Mouse (Mus musculus) limb, embryonic 11.5 days (tissue): ENCODE data around the gene Dpp6. TPM values are rescaled to one million over a fixed set of nuclear protein-coding genes. Genes with fewer than 3 reads are reported as not detected.

Experiments used
- ATAC-seq: fragments of 200-750 bp; cut with Nextera tagmentation; 2 replicates; pipeline ENCODE4 v1.8.0; 2017; ENCODE audit warnings: low read depth; ENCODE audit not compliant: insufficient number of reproducible peaks, low FRiP score, low TSS enrichment
- DNase-seq: peaks from one replicate; pipeline ENCODE4 v3.0.0-alpha.2; 2015; ENCODE audit warnings: low spot score
- H3K27ac ChIP-seq: fragments of 300-500 bp; sonication (generic); replicated peaks from 2 replicates; pipeline ENCODE4 v1.5.1; 2014; ENCODE audit warnings: low read depth, mild to moderate bottlenecking, low read length
- H3K27me3 ChIP-seq: fragments of 300-500 bp; sonication (generic); 2 replicates; pipeline ENCODE4 v1.6.1; 2014; ENCODE audit warnings: mild to moderate bottlenecking, low read length, mixed read lengths; ENCODE audit not compliant: control insufficient read depth, insufficient read depth
- H3K36me3 ChIP-seq: fragments of 300-500 bp; sonication (generic); 2 replicates; pipeline ENCODE4 v1.6.1; 2014; ENCODE audit warnings: mild to moderate bottlenecking, low read length, moderate library complexity, mixed read lengths; ENCODE audit not compliant: control insufficient read depth, insufficient read depth
- H3K4me1 ChIP-seq: fragments of 300-500 bp; sonication (generic); 2 replicates; pipeline ENCODE4 v1.6.1; 2014; ENCODE audit warnings: low read length, mixed read lengths; ENCODE audit not compliant: control insufficient read depth, insufficient read depth
- H3K4me2 ChIP-seq: fragments of 300-500 bp; sonication (generic); 2 replicates; pipeline ENCODE4 v1.6.1; 2014; ENCODE audit warnings: low read depth, mild to moderate bottlenecking, moderate library complexity; ENCODE audit not compliant: severe bottlenecking
- H3K4me3 ChIP-seq: fragments of 300-500 bp; sonication (generic); 2 replicates; pipeline ENCODE4 v1.5.1; 2014; ENCODE audit warnings: low read depth, low read length
- H3K9ac ChIP-seq: fragments of 300-500 bp; sonication (generic); 2 replicates; pipeline ENCODE4 v1.6.1; 2014; ENCODE audit warnings: mild to moderate bottlenecking, low read length
- H3K9me3 ChIP-seq: fragments of 300-500 bp; sonication (generic); 2 replicates; pipeline ENCODE4 v1.6.1; 2016; ENCODE audit warnings: low read length; ENCODE audit not compliant: control insufficient read depth
- WGBS: fragments of 180-500 bp; shearing (Covaris S2); extraction: QIAGEN DNeasy Blood & Tissue Kit; methylation state at CpG from one replicate; pipeline ENCODE4 v1.1.7; 2014; 5-methylcytosine and 5-hydroxymethylcytosine counted together
- polyA plus RNA-seq: library from polyadenylated mRNA; unstranded; fragments of >200 nt; fragmentation: Nextera tagmentation; extraction: Ambion mirVana; gene quantifications from 2 replicates; pipeline ENCODE4 v1.2.1, GENCODE M21; 2014

The Dpp6 gene
- polyA plus RNA-seq, 1 experiment from 2014 or later, result 0.80 TPM

GRCm38 (mm10) chr5:27659019-27659418, 842.0 kb downstream of the Dpp6 start:
- H3K4me2 ChIP-seq, result no peak overlapping the region
- ATAC-seq (no peak), DNase-seq (no peak)
- no peaks in the 10 kb centered on the region for H3K9me3 ChIP-seq
- H3K27ac ChIP-seq, result no peak overlapping the region
- no peak overlapping the region for H3K9ac ChIP-seq
- H3K4me1 ChIP-seq, result no peaks in the 10 kb centered on the region
- H3K36me3 ChIP-seq, result no peaks in the 10 kb centered on the region; the same call in 1 of the 2 replicates
- H3K27me3 ChIP-seq, result no peaks in the 10 kb centered on the region
- no peak overlapping the region for H3K4me3 ChIP-seq
- 93% methylated on average over 2 of the region's 2 CpGs for WGBS

GRCm38 (mm10) chr5:27659781-27660180, 842.8 kb downstream of the Dpp6 start:
- no peaks in the 10 kb centered on the region for H3K9me3 ChIP-seq
- H3K4me1 ChIP-seq, result no peaks in the 10 kb centered on the region
- no peak overlapping the region for H3K9ac ChIP-seq
- ATAC-seq, result no peak
- WGBS, result 96% methylated on average over 6 of the region's 6 CpGs
- H3K27ac ChIP-seq, result no peak overlapping the region
- H3K4me2 ChIP-seq, result no peak overlapping the region
- no peak for DNase-seq
- no peaks in the 10 kb centered on the region; the same call in 1 of the 2 replicates for H3K36me3 ChIP-seq
- no peak overlapping the region for H3K4me3 ChIP-seq
- no peaks in the 10 kb centered on the region for H3K27me3 ChIP-seq

GRCm38 (mm10) chr5:27664111-27664510, 847.1 kb downstream of the Dpp6 start:
- no peaks in the 10 kb centered on the region for H3K4me1 ChIP-seq
- 84% methylated on average over 4 of the region's 4 CpGs for WGBS
- H3K4me3 ChIP-seq, result no peak overlapping the region
- H3K27me3 ChIP-seq, result no peaks in the 10 kb centered on the region
- ATAC-seq, result no peak
- no peak overlapping the region for H3K4me2 ChIP-seq
- no peak for DNase-seq
- H3K27ac ChIP-seq, result no peak overlapping the region
- H3K9ac ChIP-seq, result no peak overlapping the region
- H3K36me3 ChIP-seq, result no peaks in the 10 kb centered on the region; the same call in 1 of the 2 replicates
- no peaks in the 10 kb centered on the region for H3K9me3 ChIP-seq

GRCm38 (mm10) chr5:27671487-27671886, 854.5 kb downstream of the Dpp6 start:
- Histone ChIP-seq H3K4me3 (no peak overlapping the region), H3K9ac (no peak overlapping the region), H3K9me3 (no peaks in the 10 kb centered on the region), H3K36me3 (no peaks in the 10 kb centered on the region), H3K27ac (no peak overlapping the region), H3K4me1 (no peaks in the 10 kb centered on the region), H3K27me3 (no peaks in the 10 kb centered on the region), H3K4me2 (no peak overlapping the region)
- WGBS, result 73% methylated on average over 2 of the region's 2 CpGs
- DNase-seq, result no peak
- no peak for ATAC-seq

GRCm38 (mm10) chr5:27677247-27677666, 860.3 kb downstream of the Dpp6 start:
- Histone ChIP-seq H3K9me3 (no peaks in the 10 kb centered on the region), H3K27me3 (no peaks in the 10 kb centered on the region), H3K4me2 (no peak overlapping the region), H3K4me3 (no peak overlapping the region), H3K9ac (no peak overlapping the region), H3K36me3 (no peaks in the 10 kb centered on the region), H3K4me1 (no peaks in the 10 kb centered on the region), H3K27ac (no peak overlapping the region)
- ATAC-seq (no peak), DNase-seq (peak; percentile 33)
- WGBS, result 63% methylated on average over 5 of the region's 5 CpGs

GRCm38 (mm10) chr5:27679151-27679550, 862.1 kb downstream of the Dpp6 start:
- Histone ChIP-seq H3K27me3 (no peaks in the 10 kb centered on the region), H3K4me1 (no peaks in the 10 kb centered on the region), H3K9ac (no peak overlapping the region), H3K4me2 (no peak overlapping the region), H3K27ac (no peak overlapping the region), H3K9me3 (no peaks in the 10 kb centered on the region), H3K36me3 (no peaks in the 10 kb centered on the region), H3K4me3 (no peak overlapping the region)
- DNase-seq, result no peak
- 91% methylated on average over 1 of the region's 1 CpGs for WGBS
- no peak for ATAC-seq

GRCm38 (mm10) chr5:27680476-27680875, 863.5 kb downstream of the Dpp6 start:
- Histone ChIP-seq H3K9me3 (no peaks in the 10 kb centered on the region; the same call in 1 of the 2 replicates), H3K9ac (no peak overlapping the region), H3K4me1 (no peaks in the 10 kb centered on the region), H3K27me3 (no peaks in the 10 kb centered on the region), H3K4me2 (no peak overlapping the region), H3K4me3 (no peak overlapping the region), H3K36me3 (no peaks in the 10 kb centered on the region), H3K27ac (no peak overlapping the region)
- 42% methylated on average over 5 of the region's 5 CpGs for WGBS
- DNase-seq (peak; percentile 39), ATAC-seq (no peak)

GRCm38 (mm10) chr5:27685162-27685561, 868.2 kb downstream of the Dpp6 start:
- Histone ChIP-seq H3K4me2 (no peak overlapping the region), H3K4me1 (no peaks in the 10 kb centered on the region), H3K36me3 (no peaks in the 10 kb centered on the region), H3K4me3 (no peak overlapping the region), H3K9ac (no peak overlapping the region), H3K27ac (no peak overlapping the region), H3K27me3 (no peaks in the 10 kb centered on the region), H3K9me3 (no peaks in the 10 kb centered on the region; the same call in 1 of the 2 replicates)
- WGBS, result 69% methylated on average over 11 of the region's 11 CpGs
- DNase-seq (no peak), ATAC-seq (no peak)

- ATAC-seq (no peak), DNase-seq (no peak)
- 71% methylated on average over 3 of the region's 3 CpGs for WGBS
- H3K27ac ChIP-seq, result no peak overlapping the region
- H3K4me3 ChIP-seq, result no peak overlapping the region
- no peak overlapping the region for H3K9ac ChIP-seq
- H3K27me3 ChIP-seq, result no peaks in the 10 kb centered on the region
- H3K4me1 ChIP-seq, result no peaks in the 10 kb centered on the region
- H3K4me2 ChIP-seq, result no peak overlapping the region
- H3K36me3 ChIP-seq, result no peaks in the 10 kb centered on the region
- no peaks in the 10 kb centered on the region; the same call in 1 of the 2 replicates for H3K9me3 ChIP-seq
Measured at GRCm38 (mm10) chr5:27685923-27686322, 868.9 kb downstream of the Dpp6 start.
